Mouse (Mus musculus) spleen, adult 2 months (tissue): ENCODE data around the gene B430218F22Rik. TPM values are rescaled to one million over a fixed set of nuclear protein-coding genes. Genes with fewer than 3 reads are reported as not detected.
"Not testable (repeated sequence)": the region's sequence is repeated elsewhere in the genome, so short reads cannot be mapped to it uniquely, and the experiment has no call there.

Source experiments
- DNase-seq, 2 experiments: peaks; one replicate each; pipeline versions ENCODE4 v3.0.0 to v3.0.0-alpha.2; 2012 to 2021; ENCODE audit warnings: low spot score in 2 of 2, low read depth in 1 of 2
- H3K27ac ChIP-seq: fragments of 200-500 bp; 2 replicates; pipeline ENCODE4 v1.5.1; 2012; ENCODE audit warnings: low read length, inconsistent platforms; ENCODE audit not compliant: insufficient read depth
- H3K27me3 ChIP-seq: fragments of 200-500 bp; 2 replicates; pipeline ENCODE4 v1.6.1; 2012; ENCODE audit warnings: mild to moderate bottlenecking, moderate library complexity, low read length, inconsistent platforms; ENCODE audit not compliant: control insufficient read depth, insufficient read depth
- H3K36me3 ChIP-seq: fragments of 200-500 bp; 2 replicates; pipeline ENCODE4 v1.6.1; 2012; ENCODE audit warnings: mild to moderate bottlenecking, low read length, inconsistent platforms; ENCODE audit not compliant: control insufficient read depth, insufficient read depth
- H3K4me1 ChIP-seq: fragments of 200-500 bp; 2 replicates; pipeline ENCODE4 v1.6.1; 2011; ENCODE audit warnings: inconsistent platforms; ENCODE audit not compliant: control insufficient read depth, insufficient read depth, insufficient read length
- H3K4me3 ChIP-seq: fragments of 200-500 bp; 2 replicates; pipeline ENCODE4 v1.5.1; 2011; ENCODE audit warnings: mild to moderate bottlenecking, inconsistent platforms; ENCODE audit not compliant: insufficient read depth, insufficient read length; ENCODE audit errors: extremely low read depth
- CTCF ChIP-seq: fragments of 200-500 bp; IDR thresholded peaks from 2 replicates; pipeline ENCODE4 v1.5.1; 2011; ENCODE audit warnings: mild to moderate bottlenecking, inconsistent platforms; ENCODE audit not compliant: insufficient read depth, insufficient read length, insufficient replicate concordance; ENCODE audit errors: extremely low read depth
- POLR2A ChIP-seq: fragments of 200-500 bp; IDR thresholded peaks from 2 replicates; pipeline ENCODE4 v1.6.1; 2011; ENCODE audit warnings: low read depth, low read length, inconsistent platforms
- WGBS: fragments of 180-500 bp; shearing (Covaris S2); methylation state at CpG from one replicate; pipeline ENCODE4 v1.1.7; 2018; 5-methylcytosine and 5-hydroxymethylcytosine counted together
- polyA plus RNA-seq: library from polyadenylated mRNA; depleted of rRNA; stranded (reverse); fragments of >200 nt; gene quantifications from 2 replicates; pipeline ENCODE4 v1.2.3, GENCODE M21; 2012

B430218F22Rik gene
- polyA plus RNA-seq, 1 experiment, result 0.07 TPM

- WGBS, result 63% methylated on average over 1 of the region's 1 CpGs
- Histone ChIP-seq H3K27me3 (no peaks in the 10 kb centered on the region), H3K36me3 (peaks cover 24% of the 10 kb centered on the region), H3K4me1 (no peaks in the 10 kb centered on the region), H3K27ac (no peak overlapping the region), H3K4me3 (no peak overlapping the region)
- peak; percentile 54; the same call in 1 of the 2 replicates for TF ChIP-seq CTCF
- no peak for TF ChIP-seq POLR2A
- peak; percentile 12 to 30 for DNase-seq
Observed at GRCm38 (mm10) chr13:118379155-118379554, 7.3 kb upstream of the B430218F22Rik start.

GRCm38 (mm10) chr13:118380381-118380780 is 6.0 kb upstream of the B430218F22Rik start:
- no peaks in the 10 kb centered on the region for H3K27me3 ChIP-seq
- WGBS, result 90% methylated on average over 10 of the region's 10 CpGs
- peaks cover 24% of the 10 kb centered on the region for H3K36me3 ChIP-seq

GRCm38 (mm10) chr13:118387448-118387801 is 995 bp downstream of the B430218F22Rik start:
- DNase-seq, H3K4me1 ChIP-seq, H3K27me3 ChIP-seq, H3K36me3 ChIP-seq: not testable (repeated sequence)
- WGBS, result 7% methylated on average over 10 of the region's 10 CpGs
- H3K27ac ChIP-seq, result peak overlapping the region; percentile 36; the same call in 1 of the 2 replicates
- H3K4me3 ChIP-seq, result peak overlapping the region; percentile 95

More at GRCm38 (mm10) chr13:118380381-118380780, 6.0 kb upstream of the B430218F22Rik start:
- no peak for DNase-seq
- Histone ChIP-seq H3K4me1 (no peaks in the 10 kb centered on the region), H3K27ac (no peak overlapping the region), H3K4me3 (no peak overlapping the region)
- TF ChIP-seq POLR2A, result no peak
- TF ChIP-seq CTCF, result no peak

GRCm38 (mm10) chr13:118395803-118396202 is 9.4 kb downstream of the B430218F22Rik start:
- H3K27me3 ChIP-seq, result no peaks in the 10 kb centered on the region
- 92% methylated on average over 3 of the region's 3 CpGs for WGBS
- TF ChIP-seq POLR2A, result no peak
- TF ChIP-seq CTCF, result no peak
- H3K4me1 ChIP-seq, result no peaks in the 10 kb centered on the region
- no peak for DNase-seq
- no peak overlapping the region for H3K4me3 ChIP-seq
- no peak overlapping the region for H3K27ac ChIP-seq
- H3K36me3 ChIP-seq, result no peaks in the 10 kb centered on the region

GRCm38 (mm10) chr13:118400340-118400739 is 13.9 kb downstream of the B430218F22Rik start:
- Histone ChIP-seq H3K27ac (no peak overlapping the region), H3K36me3 (no peaks in the 10 kb centered on the region), H3K27me3 (no peaks in the 10 kb centered on the region), H3K4me3 (no peak overlapping the region), H3K4me1 (no peaks in the 10 kb centered on the region)
- 82% methylated on average over 6 of the region's 6 CpGs for WGBS
- no peak for DNase-seq
- TF ChIP-seq CTCF, result no peak
- TF ChIP-seq POLR2A, result no peak

GRCm38 (mm10) chr13:118403544-118403943 is 17.1 kb downstream of the B430218F22Rik start:
- Histone ChIP-seq H3K36me3 (no peaks in the 10 kb centered on the region), H3K4me3 (no peak overlapping the region), H3K27ac (no peak overlapping the region), H3K4me1 (no peaks in the 10 kb centered on the region), H3K27me3 (no peaks in the 10 kb centered on the region)
- no peak for DNase-seq
- TF ChIP-seq CTCF (no peak), POLR2A (no peak)

- 83% methylated on average over 6 of the region's 6 CpGs for WGBS
- no peak overlapping the region for H3K4me3 ChIP-seq
Observed at GRCm38 (mm10) chr13:118411297-118411992, 25.0 kb downstream of the B430218F22Rik start.

More at GRCm38 (mm10) chr13:118411297-118411992, 25.0 kb downstream of the B430218F22Rik start:
- TF ChIP-seq CTCF (no peak), POLR2A (no peak)
- H3K27me3 ChIP-seq, result no peaks in the 10 kb centered on the region
- H3K36me3 ChIP-seq, result no peaks in the 10 kb centered on the region
- H3K27ac ChIP-seq, result no peak overlapping the region
- no peak for DNase-seq
- no peaks in the 10 kb centered on the region for H3K4me1 ChIP-seq
